13 mouse cellular contexts compared by ENCODE assay signal in the genomic region with DNA sequence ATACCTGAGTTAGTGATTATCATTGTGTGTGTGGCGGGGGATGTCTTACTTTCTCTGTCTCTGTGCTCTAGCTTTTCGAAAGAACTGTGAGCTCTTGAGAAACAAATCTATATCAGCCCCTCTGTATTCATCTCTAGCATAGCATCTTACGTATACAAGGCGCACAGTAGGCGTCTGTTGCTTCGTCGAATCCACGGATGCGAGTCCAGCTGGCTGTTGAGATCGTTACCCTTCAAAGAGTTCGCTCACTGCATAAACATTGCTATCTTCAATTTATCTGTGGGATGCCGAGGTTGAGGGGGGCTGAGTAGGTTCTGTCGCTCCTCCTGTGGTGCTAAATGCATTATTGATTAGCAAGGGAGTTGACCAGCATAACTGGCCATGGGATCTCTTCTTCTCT.
A peak's percentile ranks its signal among the peaks of the same experiment; 100 is the strongest.
DNase-seq lines count a peak whose midpoint lies in the region; ATAC-seq and TF ChIP-seq lines count a peak whose summit lies in the region.
"Had no signal": no experiment of that assay in that cellular context is flagged by ENCODE, and none has a peak within 500 bp of the region (broad histone marks: within the 10 kb centered on the region; RNA-seq: fewer than 3 reads in every experiment).

No protein-coding gene starts in this region.

- H3K27ac ChIP-seq in neural tube, embryonic 12.5 days, result peak overlapping the region; percentile 77; the same call in 1 of the 2 replicates
- H3K27ac ChIP-seq in forebrain, postnatal 0 days (ENCODE audit: low read depth, low read length), result peak overlapping the region; percentile 88
- peak overlapping the region; percentile 92 for H3K27ac ChIP-seq in midbrain, embryonic 12.5 days (replicated peaks)
- H3K27ac ChIP-seq in stomach, embryonic 15.5 days, result no peak overlapping the region
- H3K27ac ChIP-seq: liver, embryonic 13.5 days; macrophage had no signal

- WGBS in neural tube, embryonic 12.5 days, result 83% methylated on average over 13 of the region's 13 CpGs
- 63% methylated on average over 13 of the region's 13 CpGs for WGBS in forebrain, postnatal 0 days
- 75% methylated on average over 13 of the region's 13 CpGs for WGBS in midbrain, embryonic 12.5 days
- 71% methylated on average over 13 of the region's 13 CpGs for WGBS in stomach, embryonic 15.5 days

- H3K36me3 ChIP-seq in neural tube, embryonic 12.5 days, result no peaks in the 10 kb centered on the region
- H3K36me3 ChIP-seq in forebrain, postnatal 0 days (ENCODE audit: insufficient read depth), result no peaks in the 10 kb centered on the region
- no peaks in the 10 kb centered on the region for H3K36me3 ChIP-seq in midbrain, embryonic 12.5 days
- no peaks in the 10 kb centered on the region for H3K36me3 ChIP-seq in stomach, embryonic 15.5 days
- H3K36me3 ChIP-seq: liver, embryonic 13.5 days had no signal

- TF ChIP-seq CTCF in forebrain, postnatal 0 days (IDR thresholded peaks at IDR 0.05; ENCODE audit: low read depth), result no peak

- H3K9me3 ChIP-seq in neural tube, embryonic 12.5 days, result no peaks in the 10 kb centered on the region
- H3K9me3 ChIP-seq in forebrain, postnatal 0 days (ENCODE audit: low read length), result no peaks in the 10 kb centered on the region
- H3K9me3 ChIP-seq in midbrain, embryonic 12.5 days, result no peaks in the 10 kb centered on the region
- H3K9me3 ChIP-seq in stomach, embryonic 15.5 days, result no peaks in the 10 kb centered on the region
- H3K9me3 ChIP-seq: liver, embryonic 13.5 days had no signal

- no peak for DNase-seq in neural tube, embryonic 10.5 days (ENCODE audit: extremely low spot score, low spot score)
- no peak for DNase-seq in forebrain, postnatal 0 days
- no peak for DNase-seq in left cerebral cortex, postnatal 14 days (ENCODE audit: low spot score in 2 of 2)
- no peak for DNase-seq in Muller cell, postnatal 12 days (ENCODE audit: inconsistent ontology term)
- DNase-seq in adrenal gland, adult 8-10 months, result no peak
- DNase-seq: cerebellum, adult 2 months; embryo, embryonic 11 days; kidney, adult 2 months; liver, embryonic 13.5 days had no signal

- no peak for ATAC-seq in neural tube, embryonic 12.5 days (ENCODE audit: low FRiP score, low read depth)
- ATAC-seq in forebrain, postnatal 0 days, result no peak
- 0 out of 2 replicates have a peak, but pooled peaks have one; percentile 7 for ATAC-seq in midbrain, embryonic 12.5 days (ENCODE audit: low FRiP score, low read depth)
- ATAC-seq in stomach, embryonic 15.5 days (ENCODE audit: insufficient read depth, low FRiP score, low read depth), result no peak

- intact Hi-C loops in left cerebral cortex, postnatal 14 days (cut with DNase I), result loop anchor here (5.0 kb wide), 1 partner anchor 60 kb away; no protein-coding TSS in a partner anchor

- no peak overlapping the region for H3K9ac ChIP-seq in neural tube, embryonic 12.5 days
- peak overlapping the region; percentile 28; the same call in 1 of the 2 replicates for H3K9ac ChIP-seq in forebrain, postnatal 0 days
- H3K9ac ChIP-seq in midbrain, embryonic 12.5 days (replicated peaks), result no peak overlapping the region
- H3K9ac ChIP-seq in stomach, embryonic 15.5 days, result no peak overlapping the region
- H3K9ac ChIP-seq: liver, embryonic 13.5 days had no signal

- peaks cover 21% of the 10 kb centered on the region for H3K4me1 ChIP-seq in neural tube, embryonic 12.5 days
- peaks cover 7% of the 10 kb centered on the region for H3K4me1 ChIP-seq in forebrain, postnatal 0 days (ENCODE audit: insufficient read depth)
- H3K4me1 ChIP-seq in midbrain, embryonic 12.5 days, result peaks cover 53% of the 10 kb centered on the region
- no peaks in the 10 kb centered on the region for H3K4me1 ChIP-seq in stomach, embryonic 15.5 days

- H3K4me2 ChIP-seq in neural tube, embryonic 12.5 days (replicated peaks), result no peak overlapping the region; the same call in 1 of the 2 replicates
- H3K4me2 ChIP-seq in forebrain, postnatal 0 days (ENCODE audit: low read depth), result peak overlapping the region; percentile 9; the same call in 1 of the 2 replicates
- peak overlapping the region; percentile 22 for H3K4me2 ChIP-seq in midbrain, embryonic 12.5 days (replicated peaks)
- 0 out of 2 replicates have a peak overlapping the region, but pooled peaks have one; percentile 21 for H3K4me2 ChIP-seq in stomach, embryonic 15.5 days
- H3K4me2 ChIP-seq: liver, embryonic 13.5 days had no signal

- no peak overlapping the region for H3K4me3 ChIP-seq in neural tube, embryonic 12.5 days
- H3K4me3 ChIP-seq in forebrain, postnatal 0 days (ENCODE audit: low read depth, low read length), result no peak overlapping the region
- H3K4me3 ChIP-seq in midbrain, embryonic 12.5 days, result no peak overlapping the region
- no peak overlapping the region for H3K4me3 ChIP-seq in stomach, embryonic 15.5 days (replicated peaks)
- H3K4me3 ChIP-seq: liver, embryonic 13.5 days had no signal

- no peaks in the 10 kb centered on the region for H3K27me3 ChIP-seq in neural tube, embryonic 12.5 days (replicated peaks)
- H3K27me3 ChIP-seq in forebrain, postnatal 0 days (ENCODE audit: insufficient read depth, low read length), result no peaks in the 10 kb centered on the region
- no peaks in the 10 kb centered on the region for H3K27me3 ChIP-seq in midbrain, embryonic 12.5 days
- no peaks in the 10 kb centered on the region for H3K27me3 ChIP-seq in stomach, embryonic 15.5 days (replicated peaks)
- H3K27me3 ChIP-seq: liver, embryonic 13.5 days had no signal
